Mouse (Mus musculus) midbrain, embryonic 10.5 days (tissue): ENCODE data around the gene Cox15. TPM values are rescaled to one million over a fixed set of nuclear protein-coding genes. Genes with fewer than 3 reads are reported as not detected.

ENCODE experiments used
- DNase-seq: peaks from one replicate; pipeline ENCODE4 v3.0.0-alpha.2; 2017; ENCODE audit warnings: low spot score
- H3K27ac ChIP-seq: fragments of 300-500 bp; sonication (generic); replicated peaks from 2 replicates; pipeline ENCODE4 v1.5.1; 2016; ENCODE audit warnings: mild to moderate bottlenecking
- H3K27me3 ChIP-seq: fragments of 300-500 bp; sonication (generic); 2 replicates; pipeline ENCODE4 v1.6.1; 2016; ENCODE audit warnings: low read depth, mild to moderate bottlenecking; ENCODE audit not compliant: poor library complexity, severe bottlenecking
- H3K36me3 ChIP-seq: fragments of 300-500 bp; sonication (generic); 2 replicates; pipeline ENCODE4 v1.6.1; 2016; ENCODE audit warnings: mild to moderate bottlenecking, moderate library complexity
- H3K4me1 ChIP-seq: fragments of 300-500 bp; sonication (generic); 2 replicates; pipeline ENCODE4 v1.6.1; 2016
- H3K4me3 ChIP-seq: fragments of 300-500 bp; sonication (generic); 2 replicates; pipeline ENCODE4 v1.5.1; 2016; ENCODE audit warnings: mild to moderate bottlenecking, moderate library complexity
- H3K9me3 ChIP-seq: fragments of 300-500 bp; sonication (generic); replicated peaks from 2 replicates; pipeline ENCODE4 v1.6.1; 2016; ENCODE audit warnings: mild to moderate bottlenecking
- WGBS: fragments of 180-500 bp; shearing (Covaris S2); methylation state at CpG from one replicate; pipeline ENCODE4 v1.1.7; 2016; 5-methylcytosine and 5-hydroxymethylcytosine counted together
- polyA plus RNA-seq: library from polyadenylated mRNA; unstranded; fragments of >200 nt; fragmentation: Nextera tagmentation; extraction: Ambion mirVana; gene quantifications from 2 replicates; pipeline ENCODE4 v1.2.1, GENCODE M21; 2016

The Cox15 gene
- polyA plus RNA-seq, 1 experiment from 2014 or later: 13.7 TPM

GRCm38 (mm10) chr19:43692815-43693214, 60.0 kb downstream of the Cox15 start:
- Histone ChIP-seq H3K27me3 (peaks cover 6% of the 10 kb centered on the region), H3K36me3 (peaks cover 11% of the 10 kb centered on the region), H3K27ac (no peak overlapping the region), H3K9me3 (no peaks in the 10 kb centered on the region), H3K4me1 (peaks cover 36% of the 10 kb centered on the region), H3K4me3 (no peak overlapping the region)
- no peak for DNase-seq
- WGBS: 59% methylated on average over 14 of the region's 14 CpGs

DNA sequence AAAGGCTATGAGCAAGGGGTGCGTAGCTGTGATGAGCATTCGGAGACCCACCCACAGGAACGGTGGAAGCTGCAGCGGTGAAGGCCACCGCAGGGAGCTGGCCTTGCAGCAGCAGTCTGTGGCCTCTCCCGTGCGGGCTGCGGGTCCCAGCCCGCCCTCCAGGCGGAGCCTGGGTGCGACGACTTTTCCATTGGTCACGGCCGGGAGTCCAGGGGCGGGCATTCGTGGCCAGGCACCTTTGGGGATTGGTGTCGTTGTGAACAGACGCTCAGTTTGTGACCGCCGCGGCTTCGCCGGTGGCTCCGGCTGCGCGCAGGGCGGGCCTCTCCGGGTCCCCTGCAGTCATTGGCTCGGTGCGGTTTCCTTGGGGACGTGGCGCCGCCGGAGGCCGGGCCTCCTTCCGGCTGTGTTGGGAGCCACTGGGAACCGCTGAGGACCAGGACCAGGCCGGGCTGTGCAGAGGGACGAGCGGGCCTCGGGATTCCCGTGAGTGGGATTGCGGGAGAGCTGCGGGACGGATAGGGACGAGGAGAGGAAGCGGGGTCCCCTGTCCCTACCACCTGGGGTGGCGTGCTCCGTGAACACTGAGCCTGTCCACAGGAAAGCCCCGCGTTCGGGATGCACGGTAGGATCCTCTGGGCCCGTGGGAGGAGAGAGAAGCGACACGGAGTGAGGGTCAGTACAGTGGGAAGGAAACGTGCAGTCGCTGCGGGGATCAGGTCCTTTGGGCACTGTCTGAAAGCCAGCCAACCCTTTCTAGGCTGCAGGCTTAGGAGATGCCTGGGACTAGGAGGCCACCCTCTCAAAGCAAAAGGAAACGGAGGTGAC, 63.2 kb downstream of the Cox15 start, which contains the start of gene Entpd7:
Gene Entpd7 (plus strand): TSS at position 254 of the 828 bp plus-strand sequence.
- Histone ChIP-seq H3K27me3 (peaks cover 6% of the 10 kb centered on the region), H3K4me1 (peaks cover 26% of the 10 kb centered on the region), H3K27ac (peak within 1 kb of the TSS; percentile 88), H3K9me3 (no peaks in the 10 kb centered on the region), H3K4me3 (peak within 1 kb of the TSS; percentile 95), H3K36me3 (peaks cover 11% of the 10 kb centered on the region)
- DNase-seq: peak; percentile 97
- under 1% methylated on average over 60 of the region's 60 CpGs for WGBS

Other genes starting within 250 kb of the Cox15 start
- gene Got1, start 228.4 kb downstream of the Cox15 start, polyA plus RNA-seq: 59.0 and 60.2 TPM in 2 replicates
- gene Nkx2-3, start 140.7 kb downstream of the Cox15 start, polyA plus RNA-seq: 0.21 and 0.42 TPM in 2 replicates
- gene Slc25a28, start 78.1 kb downstream of the Cox15 start, polyA plus RNA-seq: 10.3 and 11.5 TPM in 2 replicates
- 9.7 TPM in 2 replicates for gene Entpd7, start 63.3 kb downstream of the Cox15 start, polyA plus RNA-seq
- gene Cutc, start within 50 bp of the Cox15 start, polyA plus RNA-seq: 14.0 and 14.7 TPM in 2 replicates
- gene Abcc2, start 29.2 kb upstream of the Cox15 start, polyA plus RNA-seq: 0.01 TPM in 2 replicates
- gene Dnmbp, start 187.2 kb upstream of the Cox15 start, polyA plus RNA-seq: 16.5 and 17.0 TPM in 2 replicates
- 0.22 and 0.42 TPM in 2 replicates for gene Cpn1, start 233.6 kb upstream of the Cox15 start, polyA plus RNA-seq